13 mouse cellular contexts compared by ENCODE assay signal in genomic region chr17:47050678-47051077, GRCm38 (mm10).
"Had no signal": no experiment of that assay in that cellular context is flagged by ENCODE, and none has a peak within 500 bp of the region (broad histone marks: within the 10 kb centered on the region; RNA-seq: fewer than 3 reads in every experiment).

No protein-coding gene starts in this region.

- H3K27ac ChIP-seq: layer of hippocampus, adult 2 months; liver, embryonic 13.5 days; midbrain, embryonic 12.5 days; stomach, postnatal 0 days had no signal

- ATAC-seq: midbrain, embryonic 16.5 days had no signal

- H3K4me1 ChIP-seq: midbrain, embryonic 12.5 days had no signal

- H3K4me2 ChIP-seq: liver, embryonic 13.5 days; midbrain, embryonic 12.5 days had no signal

- H3K9me3 ChIP-seq: liver, embryonic 13.5 days; midbrain, embryonic 12.5 days had no signal

- H3K4me3 ChIP-seq: layer of hippocampus, adult 2 months; liver, embryonic 13.5 days; midbrain, embryonic 12.5 days had no signal

- H3K9ac ChIP-seq: liver, embryonic 13.5 days; midbrain, embryonic 12.5 days had no signal

- H3K27me3 ChIP-seq: liver, embryonic 13.5 days; midbrain, embryonic 12.5 days had no signal

- DNase-seq: kidney, adult 11 months; kidney, adult 9 months; kidney, postnatal 25 days; layer of hippocampus, adult 9-11 months; liver, embryonic 13.5 days; lung, adult 2 months; lung, postnatal 14 days; lung, postnatal 4 days; thymus, postnatal 25 days had no signal

- H3K36me3 ChIP-seq: liver, embryonic 13.5 days; midbrain, embryonic 12.5 days had no signal
